Mouse (Mus musculus) lung, adult 2 months (tissue): Measurements from ENCODE around the gene Magi1. TPM values are rescaled to one million over a fixed set of nuclear protein-coding genes. Genes with fewer than 3 reads are reported as not detected.
A peak's percentile ranks its signal among the peaks of the same experiment; 100 is the strongest.
"Not testable (repeated sequence)": the region's sequence is repeated elsewhere in the genome, so short reads cannot be mapped to it uniquely, and the experiment has no call there.

Source experiments
- DNase-seq: peaks from one replicate; pipeline ENCODE4 v3.0.0; 2022
- H3K4me1 ChIP-seq: fragments of 200-500 bp; 2 replicates; pipeline ENCODE4 v1.6.1; 2011; ENCODE audit warnings: low read length; ENCODE audit not compliant: control insufficient read depth, insufficient read depth
- H3K4me3 ChIP-seq: fragments of 200-500 bp; replicated peaks from 2 replicates; pipeline ENCODE3; 2011; ENCODE audit warnings: low read depth, mild to moderate bottlenecking, control low read depth, low read length; ENCODE audit errors: extremely low read depth
- CTCF ChIP-seq: fragments of 200-500 bp; IDR thresholded peaks from 2 replicates; pipeline ENCODE4 v1.5.1; 2011; ENCODE audit warnings: mild to moderate bottlenecking, low read length, control low read depth; ENCODE audit not compliant: insufficient read depth
- POLR2A ChIP-seq: fragments of 200-500 bp; IDR thresholded peaks from 2 replicates; pipeline ENCODE4 v1.6.1; 2011; ENCODE audit warnings: low read depth, mild to moderate bottlenecking, control low read depth, low read length, borderline replicate concordance; ENCODE audit errors: extremely low read depth
- WGBS: fragments of 180-500 bp; shearing (Covaris S2); methylation state at CpG from one replicate; pipeline ENCODE4 v1.1.7; 2018; 5-methylcytosine and 5-hydroxymethylcytosine counted together
- polyA plus RNA-seq: library from polyadenylated mRNA; depleted of rRNA; stranded (reverse); fragments of >200 nt; gene quantifications from 2 replicates; pipeline ENCODE4 v1.2.3, GENCODE M21; 2012; rRNA removed

Gene Magi1
- polyA plus RNA-seq, 1 experiment = 12.3 TPM

DNA sequence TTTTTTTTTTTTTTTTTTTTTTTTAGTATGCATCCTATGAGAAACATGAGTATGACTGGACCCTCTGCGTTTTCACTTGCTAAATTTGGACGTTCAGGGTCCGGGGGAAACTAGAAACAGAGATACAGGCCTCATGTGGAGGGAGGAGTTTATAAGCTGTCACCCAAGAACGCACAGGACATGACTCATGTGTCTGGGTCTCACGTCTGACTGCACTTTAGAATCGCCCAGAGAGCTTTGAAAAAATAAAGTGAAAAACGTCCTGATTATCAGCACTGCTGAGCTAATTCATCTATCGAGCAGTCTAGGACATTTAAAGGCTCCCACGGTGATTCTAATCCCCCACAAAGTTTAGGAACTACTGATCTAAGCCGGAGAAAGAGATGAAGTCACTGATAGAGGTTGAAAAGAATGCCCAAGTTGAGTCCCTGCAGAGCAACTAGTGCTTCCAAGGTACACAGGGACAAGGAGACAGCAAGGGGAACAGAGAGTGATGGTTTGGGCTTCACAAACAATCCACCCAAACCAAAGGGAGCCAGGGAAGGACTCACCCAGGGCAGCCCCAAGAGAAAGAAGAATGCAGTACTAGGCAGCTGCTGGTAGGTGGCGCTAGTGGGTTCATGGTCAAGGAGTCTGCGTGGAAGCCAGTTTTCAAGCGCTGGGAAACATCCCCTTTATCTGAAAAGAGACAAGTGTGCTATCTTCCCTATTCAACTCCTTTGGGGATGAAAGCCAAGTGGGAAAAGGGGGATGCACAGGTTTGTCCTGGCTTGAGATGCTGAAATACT, 626.3 kb downstream of the Magi1 start:
- H3K4me3 ChIP-seq = no peak overlapping the region
- H3K4me1 ChIP-seq = no peaks in the 10 kb centered on the region
- peak; percentile 68 for DNase-seq
- 27% methylated on average over 13 of the region's 13 CpGs for WGBS
- peak; percentile 96 for TF ChIP-seq CTCF
- TF ChIP-seq POLR2A = no peak

DNA sequence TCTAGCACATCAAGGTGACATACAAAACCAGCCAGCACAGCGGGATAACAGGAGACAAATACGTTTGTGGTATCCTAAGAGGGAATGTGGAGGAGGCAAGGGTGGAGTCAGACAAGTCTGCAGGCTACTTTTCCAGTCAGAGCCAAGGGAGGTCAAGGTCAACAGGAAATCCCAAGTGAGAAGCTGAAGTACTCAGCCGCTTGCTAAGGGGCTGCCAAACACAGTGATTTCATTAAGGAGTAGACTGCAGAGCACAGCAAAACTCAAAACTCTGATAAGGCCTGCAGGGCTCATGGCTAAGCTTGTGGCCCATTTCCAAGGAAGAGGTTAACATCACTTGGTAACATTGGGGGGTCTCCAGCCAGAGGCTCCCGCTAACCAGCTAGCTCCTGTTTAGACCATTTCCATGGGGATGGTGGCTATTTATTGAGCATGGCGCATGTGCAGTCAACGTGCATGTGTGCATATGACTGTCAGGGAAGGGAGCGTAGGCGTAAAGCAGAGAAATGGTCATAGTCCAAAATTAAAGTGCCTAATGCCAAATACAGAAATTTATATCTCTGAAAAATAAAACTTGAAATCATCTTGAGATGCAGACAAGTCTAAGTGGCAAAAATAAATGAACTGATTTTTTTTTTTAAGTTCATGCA, 635.0 kb downstream of the Magi1 start:
- TF ChIP-seq POLR2A (no peak), CTCF (no peak)
- 58% methylated on average over 8 of the region's 8 CpGs for WGBS
- H3K4me1 ChIP-seq = no peaks in the 10 kb centered on the region
- no peak for DNase-seq
- H3K4me3 ChIP-seq = no peak overlapping the region

DNA sequence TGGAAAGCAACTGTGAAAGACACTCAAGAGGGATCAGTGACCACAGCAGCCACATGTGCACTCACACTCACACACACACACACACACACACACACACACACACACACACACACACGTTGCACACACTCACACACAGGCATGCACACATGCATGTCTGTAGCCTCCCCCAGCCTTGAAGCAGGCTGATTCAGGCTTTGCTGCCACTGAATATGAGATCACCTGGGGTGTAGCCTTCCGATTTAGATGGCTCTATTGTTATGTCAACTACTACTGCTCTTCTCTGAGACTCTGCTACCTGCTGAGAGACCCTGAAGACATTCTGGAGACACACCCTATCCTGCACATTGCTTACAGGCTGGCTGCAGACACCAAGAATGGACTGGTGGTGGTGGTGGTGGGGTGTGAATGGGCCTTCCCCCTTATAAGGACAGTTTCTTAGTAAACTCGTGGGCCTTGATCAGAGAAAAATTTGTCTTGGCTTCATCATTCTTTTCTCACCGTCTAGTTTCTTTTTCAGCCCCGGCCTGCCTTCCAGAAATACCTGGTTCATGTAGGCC, 653.9 kb downstream of the Magi1 start:
- not testable (repeated sequence) for H3K4me1 ChIP-seq, DNase-seq, H3K4me3 ChIP-seq
- 72% methylated on average over 5 of the region's 5 CpGs for WGBS

DNA sequence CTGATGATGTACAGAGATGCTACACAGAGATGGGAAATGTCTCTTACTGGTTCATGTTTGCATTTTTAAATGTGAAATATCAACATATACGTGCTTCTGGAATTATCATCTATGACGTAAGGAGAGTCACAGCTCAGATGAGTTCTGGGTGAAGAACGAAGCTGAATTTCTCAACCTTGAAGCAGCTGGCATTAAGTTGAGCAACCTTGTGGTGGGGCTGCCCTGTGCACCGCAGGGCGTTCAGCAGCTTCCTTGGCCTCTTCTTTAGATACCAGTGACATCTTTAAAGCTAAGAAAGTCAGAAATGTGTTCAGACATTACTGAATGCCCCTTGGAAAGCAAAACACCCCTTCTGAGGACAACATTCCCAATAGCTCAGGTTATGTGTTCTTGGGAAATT, 656.5 kb downstream of the Magi1 start:
- TF ChIP-seq POLR2A (no peak), CTCF (no peak)
- 86% methylated on average over 5 of the region's 5 CpGs for WGBS
- Histone ChIP-seq H3K4me3 (no peak overlapping the region), H3K4me1 (no peaks in the 10 kb centered on the region)
- no peak for DNase-seq

Other genes with a start within 250 kb of the Magi1 start
- gene Slc25a26, start 216.4 kb upstream of the Magi1 start, polyA plus RNA-seq = 5.7 and 5.9 TPM in 2 replicates